Mouse (Mus musculus): ENCODE results near the gene Sptb. TPM values are rescaled to one million over a fixed set of nuclear protein-coding genes. Genes with fewer than 3 reads are reported as not detected.

The Sptb gene
- total RNA-seq, 2 experiments from 2014 or later: 93.9 to 100 TPM

Small RNA genes lying within 50 kb of the gene (microRNA-seq; reads per million reads assigned to microRNA genes)
- gene Mir5135: 0 to 0.85 reads per million in 2 experiments

Other genes with a start within 250 kb of the Sptb start
- 10 to 100 TPM; 12.6 to 14.5 TPM for gene Plekhg3, start 179.7 kb downstream of the Sptb start, total RNA-seq (2021)
- gene Churc1, start 55.0 kb upstream of the Sptb start, total RNA-seq (2021): 10 to 100 TPM; 35.8 TPM
- gene Fntb, start 55.0 kb upstream of the Sptb start, total RNA-seq (2021): 10 to 100 TPM; 26.9 to 28.4 TPM
- under 1 TPM; 0.35 to 0.37 TPM for gene Gpx2, start 85.0 kb upstream of the Sptb start, total RNA-seq (2021)
- 100 to 1,000 TPM; 245 to 266 TPM for gene Rab15, start 112.4 kb upstream of the Sptb start, total RNA-seq (2021)